Mouse (Mus musculus) MEL (cell line): Measurements from ENCODE around the gene Tgif1. TPM values are rescaled to one million over a fixed set of nuclear protein-coding genes. Genes with fewer than 3 reads are reported as not detected.
A peak's percentile ranks its signal among the peaks of the same experiment; 100 is the strongest.

Experiments
- DNase-seq: peaks from one replicate; pipeline ENCODE4 v3.0.0; 2011; ENCODE audit warnings: low read depth, low spot score
- H3K27ac ChIP-seq: 2 replicates; pipeline ENCODE4 v1.5.1; 2012; ENCODE audit warnings: low read depth, mild to moderate bottlenecking, control low read depth, low read length, moderate library complexity; ENCODE audit not compliant: control insufficient read depth
- H3K27me3 ChIP-seq, 2 experiments: fragments of 150-350 bp in 1 of 2; sonication (generic) in 1 of 2; 2 replicates each; pipeline ENCODE4 v1.6.1; 2012; ENCODE audit warnings: low read length in 2 of 2, mild to moderate bottlenecking in 2 of 2, improper control_type of control experiment in 1 of 2, moderate library complexity in 1 of 2; ENCODE audit not compliant: insufficient read depth in 2 of 2, control insufficient read depth in 1 of 2
- H3K36me3 ChIP-seq, 2 experiments: 2 replicates each; pipeline ENCODE4 v1.6.1; 2012 to 2014; ENCODE audit warnings: low read length in 2 of 2, improper control_type of control experiment in 1 of 2, inconsistent platforms in 1 of 2, mild to moderate bottlenecking in 1 of 2; ENCODE audit not compliant: insufficient read depth in 2 of 2, control insufficient read depth in 1 of 2
- H3K4me1 ChIP-seq, 2 experiments: fragments of 150-350 bp in 1 of 2; sonication (generic) in 1 of 2; 2 replicates each; pipeline ENCODE4 v1.6.1; 2012; ENCODE audit warnings: low read length in 2 of 2, improper control_type of control experiment in 1 of 2, mild to moderate bottlenecking in 1 of 2; ENCODE audit not compliant: insufficient read depth in 2 of 2, control insufficient read depth in 1 of 2
- H3K4me3 ChIP-seq, 2 experiments: fragments of 150-350 bp in 1 of 2; sonication (generic) in 1 of 2; 2 replicates each; pipeline ENCODE4 v1.5.1; 2012; ENCODE audit warnings: low read depth in 2 of 2, low read length in 2 of 2, mild to moderate bottlenecking in 2 of 2, moderate library complexity in 2 of 2, control low read depth in 1 of 2, improper control_type of control experiment in 1 of 2; ENCODE audit not compliant: control insufficient read depth in 1 of 2, insufficient read depth in 1 of 2
- H3K79me2 ChIP-seq: 2 replicates; pipeline ENCODE4 v1.6.1; 2012; ENCODE audit warnings: mild to moderate bottlenecking, low read length, moderate library complexity; ENCODE audit not compliant: control insufficient read depth, poor library complexity, insufficient read depth
- H3K9ac ChIP-seq: 2 replicates; pipeline ENCODE4 v1.6.1; 2012; ENCODE audit warnings: low read depth, mild to moderate bottlenecking, control low read depth, low read length, moderate library complexity; ENCODE audit not compliant: control insufficient read depth, poor library complexity, severe bottlenecking
- H3K9me3 ChIP-seq: fragments of 150-350 bp; sonication (generic); replicated peaks from 2 replicates; pipeline ENCODE4 v1.6.1; 2012; ENCODE audit warnings: mild to moderate bottlenecking, low read length, improper control_type of control experiment, moderate library complexity; ENCODE audit not compliant: insufficient read depth
- BHLHE40 ChIP-seq: IDR thresholded peaks from 2 replicates; pipeline ENCODE4 v1.6.1; 2012; ENCODE audit warnings: low read depth, mild to moderate bottlenecking, inconsistent platforms, low read length, improper control_type of control experiment, borderline replicate concordance
- CHD1 ChIP-seq: IDR thresholded peaks from 2 replicates; pipeline ENCODE4 v1.6.1; 2012; ENCODE audit warnings: low read depth, mild to moderate bottlenecking, inconsistent platforms, low read length, improper control_type of control experiment
- CHD2 ChIP-seq: IDR thresholded peaks from 2 replicates; pipeline ENCODE4 v1.6.1; 2011; ENCODE audit warnings: low read length, improper control_type of control experiment
- CTCF ChIP-seq, 3 experiments: IDR thresholded peaks in 2 of 3; conservative IDR thresholded peaks in 1 of 3; 2 replicates each; pipeline ENCODE4 v1.5.1; 2011 to 2012; ENCODE audit warnings: low read length in 3 of 3, low read depth in 2 of 3, mild to moderate bottlenecking in 2 of 3, improper control_type of control experiment in 1 of 3, inconsistent platforms in 1 of 3, mixed read lengths in 1 of 3, moderate library complexity in 1 of 3; ENCODE audit not compliant: control insufficient read depth in 1 of 3, insufficient read depth in 1 of 3, poor library complexity in 1 of 3, severe bottlenecking in 1 of 3
- ELF1 ChIP-seq: IDR thresholded peaks from 2 replicates; pipeline ENCODE4 v1.6.1; 2014; ENCODE audit warnings: low read depth, mild to moderate bottlenecking, inconsistent platforms, low read length, improper control_type of control experiment, moderate library complexity
- EP300 ChIP-seq, 2 experiments: IDR thresholded peaks; 2 replicates each; pipeline ENCODE4 v1.6.1; 2011; ENCODE audit warnings: improper control_type of control experiment in 2 of 2, low read length in 2 of 2, low read depth in 1 of 2, mild to moderate bottlenecking in 1 of 2
- GATA1 ChIP-seq: IDR thresholded peaks from 2 replicates; pipeline ENCODE4 v1.6.1; 2011; ENCODE audit warnings: low read depth, low read length, improper control_type of control experiment
- JUND ChIP-seq: IDR thresholded peaks from 2 replicates; pipeline ENCODE4 v1.6.1; 2011; ENCODE audit warnings: low read depth, mild to moderate bottlenecking, improper control_type of control experiment, low read length
- KAT2A ChIP-seq: conservative IDR thresholded peaks from 2 replicates; pipeline ENCODE4 v1.6.1; 2012; ENCODE audit warnings: low read depth, low read length, improper control_type of control experiment, inconsistent platforms
- MAFK ChIP-seq: IDR thresholded peaks from 2 replicates; pipeline ENCODE4 v1.6.1; 2011; ENCODE audit warnings: low read depth, mild to moderate bottlenecking, low read length, improper control_type of control experiment, borderline replicate concordance
- MAX ChIP-seq: IDR thresholded peaks from 2 replicates; pipeline ENCODE4 v1.6.1; 2011; ENCODE audit warnings: low read length, improper control_type of control experiment
- MAZ ChIP-seq: IDR thresholded peaks from 2 replicates; pipeline ENCODE4 v1.6.1; 2012; ENCODE audit warnings: low read depth, mild to moderate bottlenecking, inconsistent platforms, low read length, improper control_type of control experiment
- MEF2A ChIP-seq: IDR thresholded peaks from 2 replicates; pipeline ENCODE4 v1.6.1; 2014; ENCODE audit warnings: low read depth, mild to moderate bottlenecking, inconsistent platforms, low read length, improper control_type of control experiment; ENCODE audit not compliant: poor library complexity, insufficient replicate concordance, severe bottlenecking; ENCODE audit errors: extremely low read depth
- MYB ChIP-seq: IDR thresholded peaks from 2 replicates; pipeline ENCODE4 v1.6.1; 2011; ENCODE audit warnings: mild to moderate bottlenecking, low read depth, low read length, improper control_type of control experiment
- NRF1 ChIP-seq: IDR thresholded peaks from 2 replicates; pipeline ENCODE4 v1.6.1; 2014; ENCODE audit warnings: low read depth, mild to moderate bottlenecking, inconsistent platforms, low read length, improper control_type of control experiment, moderate library complexity; ENCODE audit not compliant: poor library complexity, insufficient read depth, severe bottlenecking
- POLR2A ChIP-seq, 2 experiments: IDR thresholded peaks; 2 replicates each; pipeline ENCODE4 v1.6.1; 2011 to 2012; ENCODE audit warnings: low read length in 2 of 2, mild to moderate bottlenecking in 2 of 2, control low read depth in 1 of 2, improper control_type of control experiment in 1 of 2, low read depth in 1 of 2, moderate library complexity in 1 of 2; ENCODE audit not compliant: control insufficient read depth in 1 of 2, insufficient read depth in 1 of 2, poor library complexity in 1 of 2
- RAD21 ChIP-seq: IDR thresholded peaks from 2 replicates; pipeline ENCODE4 v1.6.1; 2011; ENCODE audit warnings: mild to moderate bottlenecking, low read depth, low read length, improper control_type of control experiment
- SIN3A ChIP-seq: IDR thresholded peaks from 2 replicates; pipeline ENCODE4 v1.6.1; 2012; ENCODE audit warnings: low read length, improper control_type of control experiment, inconsistent platforms
- SMC3 ChIP-seq: IDR thresholded peaks from 2 replicates; pipeline ENCODE4 v1.6.1; 2011; ENCODE audit warnings: low read depth, low read length, improper control_type of control experiment
- TAL1 ChIP-seq: IDR thresholded peaks from 2 replicates; pipeline ENCODE4 v1.6.1; 2012; ENCODE audit warnings: mild to moderate bottlenecking, inconsistent platforms, low read length, moderate library complexity, mixed read lengths
- UBTF ChIP-seq: IDR thresholded peaks from 2 replicates; pipeline ENCODE4 v1.6.1; 2012; ENCODE audit warnings: low read depth, mild to moderate bottlenecking, inconsistent platforms, low read length, improper control_type of control experiment, moderate library complexity, borderline replicate concordance; ENCODE audit not compliant: insufficient read depth
- USF2 ChIP-seq, 2 experiments: IDR thresholded peaks; 2 replicates each; pipeline ENCODE4 v1.6.1; 2011 to 2012; ENCODE audit warnings: improper control_type of control experiment in 2 of 2, low read length in 2 of 2, borderline replicate concordance in 1 of 2, inconsistent platforms in 1 of 2, low read depth in 1 of 2, mild to moderate bottlenecking in 1 of 2; ENCODE audit not compliant: insufficient read depth in 1 of 2
- ZC3H11A ChIP-seq: IDR thresholded peaks from 2 replicates; pipeline ENCODE4 v1.6.1; 2012; ENCODE audit warnings: low read depth, mild to moderate bottlenecking, inconsistent platforms, low read length, improper control_type of control experiment
- ZNF384 ChIP-seq: IDR thresholded peaks from 2 replicates; pipeline ENCODE4 v1.6.1; 2012; ENCODE audit warnings: low read depth, mild to moderate bottlenecking, inconsistent platforms, low read length, improper control_type of control experiment
- polyA plus RNA-seq, 2 experiments: library from polyadenylated mRNA; stranded (reverse) in 1 of 2; unstranded in 1 of 2; fragments of >175 nt in 1 of 2; fragments of >200 nt in 1 of 2; gene quantifications; 2 replicates each; pipeline versions ENCODE4 v1.2.1 to v1.2.4; 2012; ENCODE audit warnings: low replicate concordance in 2 of 2, low read depth in 1 of 2; ENCODE audit not compliant: insufficient read length in 2 of 2, insufficient read depth in 1 of 2, missing spikeins in 1 of 2
- total RNA-seq: library from RNA; depleted of rRNA; stranded (reverse); fragments of 300-350 nt; gene quantifications from 2 replicates; pipeline ENCODE4 v1.2.3, GENCODE M21; 2012

Gene Tgif1
- total and polyA plus RNA-seq, 3 experiments = 9.1 to 29.5 TPM; not detected in 1

- Histone ChIP-seq H3K79me2 (no peaks in the 10 kb centered on the region), H3K4me3 (peak overlapping the region in 1 of 2 experiments; percentile 29; a peak in 1 of 4 replicates), H3K4me1 (peaks cover 0 to 2% of the 10 kb centered on the region in 2 experiments; a peak in 1 of 4 replicates), H3K36me3 (no peaks in the 10 kb centered on the region), H3K27ac (no peak overlapping the region), H3K9me3 (no peaks in the 10 kb centered on the region), H3K27me3 (peaks cover 0 to 2% of the 10 kb centered on the region in 2 experiments; a peak in 1 of 4 replicates)
- no peak for DNase-seq
- TF ChIP-seq MAZ (no peak), BHLHE40 (no peak), ZC3H11A (no peak), ZNF384 (no peak), MEF2A (no peak), UBTF (no peak), ELF1 (no peak), RAD21 (no peak)
- TF ChIP-seq, all 39 proteins: peak for 0
- H3K9ac ChIP-seq = no peak overlapping the region
Measured at GRCm38 (mm10) chr17:70794722-70795121, 58.6 kb downstream of the Tgif1 start.

- DNase-seq = peak; percentile 16
Measured at GRCm38 (mm10) chr17:70794291-70794690, 59.1 kb downstream of the Tgif1 start.

More at GRCm38 (mm10) chr17:70794291-70794690, 59.1 kb downstream of the Tgif1 start:
- peaks cover 0 to 2% of the 10 kb centered on the region in 2 experiments; a peak in 1 of 4 replicates for H3K4me1 ChIP-seq
- H3K4me3 ChIP-seq = peak overlapping the region in 1 of 2 experiments; percentile 26; a peak in 1 of 4 replicates
- no peak overlapping the region for H3K27ac ChIP-seq
- TF ChIP-seq RAD21 (no peak), MYB (no peak), TAL1 (no peak), ELF1 (no peak), USF2 (IDR thresholded peaks at IDR 0.05; ENCODE audit: borderline replicate concordance in 1 of 2, insufficient read depth in 1 of 2, low read depth in 1 of 2, low read length in 2 of 2) (no peak), CHD2 (no peak), KAT2A (no peak), SIN3A (no peak), CHD1 (no peak), MAX (no peak), MAFK (no peak), SMC3 (no peak), MEF2A (no peak), JUND (no peak), CTCF (IDR thresholded peaks at IDR 0.05 in 2 of 3, conservative IDR thresholded peaks at IDR 0.05 in 1 of 3; ENCODE audit: control insufficient read depth in 1 of 3, insufficient read depth in 1 of 3, low read depth in 2 of 3, low read length in 3 of 3, poor library complexity in 1 of 3, severe bottlenecking in 1 of 3) (no peak), POLR2A (IDR thresholded peaks at IDR 0.05; ENCODE audit: control insufficient read depth in 1 of 2, insufficient read depth in 1 of 2, low read depth in 1 of 2, low read length in 2 of 2, poor library complexity in 1 of 2) (no peak), EP300 (IDR thresholded peaks at IDR 0.05; ENCODE audit: low read depth in 1 of 2, low read length in 2 of 2) (no peak), GATA1 (no peak), UBTF (no peak), NRF1 (no peak)
- no peak overlapping the region for H3K9ac ChIP-seq
- no peaks in the 10 kb centered on the region for H3K9me3 ChIP-seq
- H3K27me3 ChIP-seq = peaks cover 0 to 2% of the 10 kb centered on the region in 2 experiments; a peak in 1 of 4 replicates
- H3K79me2 ChIP-seq = no peaks in the 10 kb centered on the region
- no peaks in the 10 kb centered on the region for H3K36me3 ChIP-seq
